10 mouse cellular contexts compared by ENCODE assay signal in the genomic region with DNA sequence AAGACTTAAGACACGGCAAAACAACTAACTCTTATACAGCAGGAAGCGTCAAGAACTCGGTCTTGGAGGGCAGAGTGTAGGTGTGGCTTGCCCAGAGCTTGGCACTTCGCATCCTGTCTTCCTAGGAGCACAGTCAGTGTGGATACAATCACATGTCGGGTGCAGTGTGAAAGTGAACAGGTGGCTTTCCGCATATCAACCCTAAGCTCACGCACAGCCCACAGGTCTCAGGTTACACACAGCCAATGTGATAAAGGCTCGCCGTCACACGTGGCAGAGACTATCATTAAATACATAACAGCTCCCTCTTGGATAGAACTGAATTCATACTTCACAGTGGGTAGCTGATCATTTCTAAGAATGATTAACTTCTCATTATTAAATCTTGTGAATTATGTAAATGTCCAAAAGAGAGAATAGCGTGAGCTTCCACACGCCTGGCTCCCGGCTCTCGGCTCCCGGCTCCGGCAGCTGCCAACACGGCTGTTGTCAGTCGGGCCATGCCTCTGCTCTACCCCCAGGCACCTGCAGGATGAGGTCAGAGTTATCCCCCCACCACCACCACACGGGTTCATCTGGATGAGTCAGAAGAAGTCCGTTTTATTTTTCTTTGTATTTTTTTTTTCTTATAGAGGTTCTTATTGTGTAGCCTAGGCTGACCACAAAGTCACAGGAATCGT.
A peak's percentile ranks its signal among the peaks of the same experiment; 100 is the strongest.
DNase-seq lines count a peak whose midpoint lies in the region; ATAC-seq and TF ChIP-seq lines count a peak whose summit lies in the region.
"Had no signal": no experiment of that assay in that cellular context is flagged by ENCODE, and none has a peak within 500 bp of the region (broad histone marks: within the 10 kb centered on the region; RNA-seq: fewer than 3 reads in every experiment).

No protein-coding gene starts in this region.

- H3K27me3 ChIP-seq in forebrain, postnatal 0 days (ENCODE audit: insufficient read depth, low read length): no peaks in the 10 kb centered on the region
- no peaks in the 10 kb centered on the region for H3K27me3 ChIP-seq in forebrain, embryonic 11.5 days (ENCODE audit: control insufficient read depth, insufficient read depth, low read length)
- H3K27me3 ChIP-seq in intestine, embryonic 15.5 days (replicated peaks): no peaks in the 10 kb centered on the region
- H3K27me3 ChIP-seq in intestine, postnatal 0 days (replicated peaks; ENCODE audit: control insufficient read depth, insufficient read depth, low read length): no peaks in the 10 kb centered on the region
- H3K27me3 ChIP-seq in embryonic facial prominence, embryonic 15.5 days: no peaks in the 10 kb centered on the region
- no peaks in the 10 kb centered on the region for H3K27me3 ChIP-seq in stomach, embryonic 14.5 days (ENCODE audit: control insufficient read depth, insufficient read depth, low read length)
- H3K27me3 ChIP-seq: midbrain, embryonic 12.5 days had no signal

- peak; percentile 45 for ATAC-seq in forebrain, postnatal 0 days
- no peak for ATAC-seq in forebrain, embryonic 11.5 days (replicated peaks; ENCODE audit: low FRiP score)
- peak; percentile 85 for ATAC-seq in intestine, embryonic 15.5 days
- no peak for ATAC-seq in intestine, postnatal 0 days
- ATAC-seq in embryonic facial prominence, embryonic 15.5 days (ENCODE audit: insufficient number of reproducible peaks, low FRiP score, low TSS enrichment, low read depth): peak; percentile 70; the same call in 1 of the 2 replicates
- ATAC-seq in stomach, embryonic 14.5 days (ENCODE audit: insufficient number of reproducible peaks, insufficient read depth, low FRiP score, low read depth): peak; percentile 84

- H3K4me3 ChIP-seq in forebrain, postnatal 0 days (ENCODE audit: low read depth, low read length): no peak overlapping the region
- no peak overlapping the region for H3K4me3 ChIP-seq in forebrain, embryonic 11.5 days (ENCODE audit: low read depth, low read length)
- H3K4me3 ChIP-seq in intestine, embryonic 15.5 days (replicated peaks): no peak overlapping the region
- no peak overlapping the region for H3K4me3 ChIP-seq in intestine, postnatal 0 days (ENCODE audit: low read depth, low read length)
- H3K4me3 ChIP-seq in embryonic facial prominence, embryonic 15.5 days (replicated peaks): no peak overlapping the region
- no peak overlapping the region for H3K4me3 ChIP-seq in stomach, embryonic 14.5 days (ENCODE audit: low read depth, low read length)
- H3K4me3 ChIP-seq: midbrain, embryonic 12.5 days had no signal

- 69% methylated on average over 21 of the region's 21 CpGs for WGBS in forebrain, postnatal 0 days
- WGBS in forebrain, embryonic 11.5 days: 85% methylated on average over 21 of the region's 21 CpGs
- WGBS in intestine, embryonic 15.5 days: 71% methylated on average over 21 of the region's 21 CpGs
- 69% methylated on average over 21 of the region's 21 CpGs for whole genome bisulfite sequencing in intestine, postnatal 0 days
- WGBS in embryonic facial prominence, embryonic 15.5 days: 54% methylated on average over 21 of the region's 21 CpGs
- WGBS in stomach, embryonic 14.5 days: 57% methylated on average over 21 of the region's 21 CpGs

- H3K36me3 ChIP-seq in forebrain, postnatal 0 days (ENCODE audit: insufficient read depth): no peaks in the 10 kb centered on the region
- H3K36me3 ChIP-seq in forebrain, embryonic 11.5 days (ENCODE audit: control insufficient read depth, insufficient read depth, low read length): no peaks in the 10 kb centered on the region
- H3K36me3 ChIP-seq in intestine, embryonic 15.5 days: no peaks in the 10 kb centered on the region
- H3K36me3 ChIP-seq in intestine, postnatal 0 days (ENCODE audit: control insufficient read depth, insufficient read depth): no peaks in the 10 kb centered on the region
- no peaks in the 10 kb centered on the region for H3K36me3 ChIP-seq in embryonic facial prominence, embryonic 15.5 days
- H3K36me3 ChIP-seq in stomach, embryonic 14.5 days (ENCODE audit: control insufficient read depth, insufficient read depth, low read length): no peaks in the 10 kb centered on the region
- H3K36me3 ChIP-seq: midbrain, embryonic 12.5 days had no signal

- no peak overlapping the region for H3K27ac ChIP-seq in forebrain, postnatal 0 days (ENCODE audit: low read depth, low read length)
- no peak overlapping the region for H3K27ac ChIP-seq in forebrain, embryonic 11.5 days (ENCODE audit: low read depth, low read length)
- H3K27ac ChIP-seq in intestine, embryonic 15.5 days: no peak overlapping the region
- H3K27ac ChIP-seq in intestine, postnatal 0 days (ENCODE audit: low read depth, low read length): no peak overlapping the region
- no peak overlapping the region for H3K27ac ChIP-seq in embryonic facial prominence, embryonic 15.5 days (replicated peaks)
- no peak overlapping the region for H3K27ac ChIP-seq in stomach, embryonic 14.5 days (ENCODE audit: low read length)
- H3K27ac ChIP-seq: midbrain, embryonic 12.5 days had no signal

- DNase-seq in forebrain, postnatal 0 days: no peak
- DNase-seq in forebrain, embryonic 11.5 days (ENCODE audit: low spot score): no peak
- DNase-seq in testis, postnatal 10 days (ENCODE audit: low spot score): no peak
- no peak for DNase-seq in urinary bladder, postnatal 25 days (ENCODE audit: low spot score)
- DNase-seq: liver had no signal

- H3K9me3 ChIP-seq in forebrain, postnatal 0 days (ENCODE audit: low read length): no peaks in the 10 kb centered on the region
- H3K9me3 ChIP-seq in forebrain, embryonic 11.5 days (ENCODE audit: control insufficient read depth, low read length): no peaks in the 10 kb centered on the region
- H3K9me3 ChIP-seq in intestine, embryonic 15.5 days: no peaks in the 10 kb centered on the region
- H3K9me3 ChIP-seq in intestine, postnatal 0 days (ENCODE audit: control insufficient read depth): no peaks in the 10 kb centered on the region
- no peaks in the 10 kb centered on the region for H3K9me3 ChIP-seq in embryonic facial prominence, embryonic 15.5 days (replicated peaks)
- no peaks in the 10 kb centered on the region for H3K9me3 ChIP-seq in stomach, embryonic 14.5 days (ENCODE audit: control insufficient read depth, low read depth, low read length)
- H3K9me3 ChIP-seq: midbrain, embryonic 12.5 days had no signal

- TF ChIP-seq CTCF in forebrain, postnatal 0 days (IDR thresholded peaks at IDR 0.05; ENCODE audit: low read depth): no peak
- no peak for TF ChIP-seq CTCF in intestine, postnatal 0 days (IDR thresholded peaks at IDR 0.05; ENCODE audit: low read depth)

- no peaks in the 10 kb centered on the region for H3K4me1 ChIP-seq in forebrain, postnatal 0 days (ENCODE audit: insufficient read depth)
- H3K4me1 ChIP-seq in forebrain, embryonic 11.5 days (replicated peaks; ENCODE audit: control insufficient read depth, insufficient read depth, low read length): no peaks in the 10 kb centered on the region
- no peaks in the 10 kb centered on the region for H3K4me1 ChIP-seq in intestine, embryonic 15.5 days (replicated peaks)
- no peaks in the 10 kb centered on the region for H3K4me1 ChIP-seq in intestine, postnatal 0 days (replicated peaks; ENCODE audit: control insufficient read depth, insufficient read depth, low read length)
- H3K4me1 ChIP-seq in embryonic facial prominence, embryonic 15.5 days: no peaks in the 10 kb centered on the region
- no peaks in the 10 kb centered on the region for H3K4me1 ChIP-seq in stomach, embryonic 14.5 days (ENCODE audit: control insufficient read depth, insufficient read depth, low read length)
- H3K4me1 ChIP-seq: midbrain, embryonic 12.5 days had no signal

- H3K9ac ChIP-seq in forebrain, postnatal 0 days: no peak overlapping the region
- H3K9ac ChIP-seq in forebrain, embryonic 11.5 days (ENCODE audit: low read length): no peak overlapping the region
- H3K9ac ChIP-seq in intestine, embryonic 15.5 days: no peak overlapping the region
- no peak overlapping the region for H3K9ac ChIP-seq in intestine, postnatal 0 days (ENCODE audit: low read depth, low read length)
- no peak overlapping the region for H3K9ac ChIP-seq in embryonic facial prominence, embryonic 15.5 days
- no peak overlapping the region for H3K9ac ChIP-seq in stomach, embryonic 14.5 days (replicated peaks; ENCODE audit: low read depth, low read length)
- H3K9ac ChIP-seq: midbrain, embryonic 12.5 days had no signal

- H3K4me2 ChIP-seq in forebrain, postnatal 0 days (ENCODE audit: low read depth): no peak overlapping the region
- H3K4me2 ChIP-seq in forebrain, embryonic 11.5 days (ENCODE audit: low read depth, low read length, severe bottlenecking): no peak overlapping the region
- no peak overlapping the region for H3K4me2 ChIP-seq in intestine, embryonic 15.5 days (replicated peaks)
- no peak overlapping the region for H3K4me2 ChIP-seq in intestine, postnatal 0 days (replicated peaks; ENCODE audit: low read depth)
- no peak overlapping the region for H3K4me2 ChIP-seq in embryonic facial prominence, embryonic 15.5 days (replicated peaks)
- no peak overlapping the region for H3K4me2 ChIP-seq in stomach, embryonic 14.5 days (replicated peaks; ENCODE audit: low read depth, low read length)
- H3K4me2 ChIP-seq: midbrain, embryonic 12.5 days had no signal

Comparison
In these comparisons a context has a peak if more than half of its experiments do, and no peak if none do; other contexts are left out.
1. ATAC-seq: peak in forebrain, postnatal 0 days (single experiment), intestine, embryonic 15.5 days (single experiment), embryonic facial prominence, embryonic 15.5 days (single experiment) and stomach, embryonic 14.5 days (single experiment); none in forebrain, embryonic 11.5 days (single experiment) and intestine, postnatal 0 days (single experiment).